8 mouse cellular contexts compared by ENCODE assay signal in genomic region chr7:89981557-89981956, GRCm38 (mm10). TPM values are rescaled to one million over a fixed set of nuclear protein-coding genes. Genes with fewer than 3 reads are reported as not detected.
DNase-seq lines count a peak whose midpoint lies in the region; ATAC-seq and TF ChIP-seq lines count a peak whose summit lies in the region.

No protein-coding gene starts in this region.

- peak overlapping the region; percentile 69 for H3K4me3 ChIP-seq in lung, postnatal 0 days (ENCODE audit: low read depth, low read length)
- peak overlapping the region; percentile 83 for H3K4me3 ChIP-seq in limb, embryonic 10.5 days
- peak overlapping the region; percentile 78 for H3K4me3 ChIP-seq in olfactory bulb, adult 2 months (ENCODE audit: insufficient read depth, low read depth, low read length)

- no peaks in the 10 kb centered on the region for H3K9me3 ChIP-seq in lung, postnatal 0 days (ENCODE audit: low read length)
- no peaks in the 10 kb centered on the region for H3K9me3 ChIP-seq in limb, embryonic 10.5 days (replicated peaks)

- H3K27ac ChIP-seq in lung, postnatal 0 days (ENCODE audit: low read length), result peak overlapping the region; percentile 97
- peak overlapping the region; percentile 99 for H3K27ac ChIP-seq in limb, embryonic 10.5 days
- no peak overlapping the region for H3K27ac ChIP-seq in olfactory bulb, adult 2 months (ENCODE audit: insufficient read depth, low read depth, low read length)

- peak; percentile 24 for DNase-seq in cerebellum, adult 11-12 months
- DNase-seq in cerebellum, adult 18-20 months, result no peak
- DNase-seq in lung, postnatal 0 days (ENCODE audit: low spot score), result peak; percentile 10
- no peak for DNase-seq in lung, postnatal 36 days
- no peak for DNase-seq in limb, embryonic 10.5 days (ENCODE audit: low spot score)
- DNase-seq in left cerebral cortex, adult 18-20 months (ENCODE audit: low spot score in 2 of 2), result no peak
- DNase-seq in ovary, postnatal 36 days (ENCODE audit: low spot score), result no peak

- H3K4me2 ChIP-seq in lung, postnatal 0 days (replicated peaks; ENCODE audit: low read depth, low read length), result peak overlapping the region; percentile 81

- ATAC-seq in lung, postnatal 0 days, result no peak

- WGBS in lung, postnatal 0 days, result 4% methylated on average over 10 of the region's 10 CpGs
- 18% methylated on average over 10 of the region's 10 CpGs for WGBS in limb, embryonic 10.5 days
- 4% methylated on average over 10 of the region's 10 CpGs for WGBS in olfactory bulb, adult 2 months

- peaks cover 3% of the 10 kb centered on the region; the same call in 1 of the 2 replicates for H3K4me1 ChIP-seq in lung, postnatal 0 days (ENCODE audit: insufficient read depth, low read depth, low read length)
- peaks cover 21% of the 10 kb centered on the region for H3K4me1 ChIP-seq in limb, embryonic 10.5 days
- peaks cover 2% of the 10 kb centered on the region; the same call in 1 of the 2 replicates for H3K4me1 ChIP-seq in olfactory bulb, adult 2 months (ENCODE audit: control insufficient read depth, insufficient read depth, low read length)

- TF ChIP-seq POLR2A in olfactory bulb, adult 2 months (IDR thresholded peaks at IDR 0.05; ENCODE audit: insufficient read depth, low read depth, low read length), result no peak

- no peak for TF ChIP-seq CTCF in lung, postnatal 0 days (IDR thresholded peaks at IDR 0.05)
- no peak for TF ChIP-seq CTCF in olfactory bulb, adult 2 months (IDR thresholded peaks at IDR 0.05; ENCODE audit: insufficient read depth, low read depth, low read length)

- peak overlapping the region; percentile 73 for H3K9ac ChIP-seq in lung, postnatal 0 days (replicated peaks; ENCODE audit: low read depth)

- no peak for TF ChIP-seq EP300 in lung, postnatal 0 days (IDR thresholded peaks at IDR 0.05)

- H3K27me3 ChIP-seq in lung, postnatal 0 days (replicated peaks; ENCODE audit: insufficient read depth, low read length), result no peaks in the 10 kb centered on the region
- H3K27me3 ChIP-seq in limb, embryonic 10.5 days (ENCODE audit: low read depth, poor library complexity, severe bottlenecking), result no peaks in the 10 kb centered on the region

- no peaks in the 10 kb centered on the region for H3K36me3 ChIP-seq in lung, postnatal 0 days (ENCODE audit: insufficient read depth, low read length)
- H3K36me3 ChIP-seq in limb, embryonic 10.5 days, result peaks cover 9% of the 10 kb centered on the region

RNA-seq across cellular contexts. Expression of gene Eed, which starts 0.8 kb away (rescaled TPM):
- 35.6 and 36.1 TPM in 2 replicates for polyA plus RNA-seq in lung, postnatal 0 days (2015; fragmentation: Nextera tagmentation; extraction: Ambion mirVana)
- 101 and 102 TPM in 2 replicates for polyA plus RNA-seq in limb, embryonic 10.5 days (2016; fragmentation: Nextera tagmentation; extraction: Ambion mirVana)
- not detected in 2 replicates for polyA plus RNA-seq in olfactory bulb, adult 2 months (2012; ENCODE audit: insufficient read depth, insufficient read length, low replicate concordance, missing spikeins)
- total RNA-seq in left cerebral cortex, adult 18-20 months (2021), result 10 to 100 TPM; 34.2 to 39.2 TPM

RNA-seq across cellular contexts. Expression of gene Hikeshi, which starts 40.6 kb away (rescaled TPM):
- polyA plus RNA-seq in lung, postnatal 0 days (2015; fragmentation: Nextera tagmentation; extraction: Ambion mirVana), result 70.6 and 78.0 TPM in 2 replicates
- 138 and 152 TPM in 2 replicates for polyA plus RNA-seq in limb, embryonic 10.5 days (2016; fragmentation: Nextera tagmentation; extraction: Ambion mirVana)
- not detected in 2 replicates for polyA plus RNA-seq in olfactory bulb, adult 2 months (2012; ENCODE audit: insufficient read depth, insufficient read length, low replicate concordance, missing spikeins)
- 10 to 100 TPM; 83.6 to 84.5 TPM for total RNA-seq in left cerebral cortex, adult 18-20 months (2021)

Comparison
In these comparisons a context has a peak if more than half of its experiments do, and no peak if none do; other contexts are left out.
1. DNase-seq: peak in cerebellum, adult 11-12 months (single experiment) and lung, postnatal 0 days (single experiment); none in cerebellum, adult 18-20 months (0 of 2), lung, postnatal 36 days (single experiment), limb, embryonic 10.5 days (single experiment), left cerebral cortex, adult 18-20 months (0 of 2) and ovary, postnatal 36 days (single experiment).
2. Peak in every context shown above with its lines, with median percentiles within 50 percentile points of each other: H3K4me3 ChIP-seq.